Comparison of ENCODE assay signal across 25 mouse cellular contexts in the genomic region with DNA sequence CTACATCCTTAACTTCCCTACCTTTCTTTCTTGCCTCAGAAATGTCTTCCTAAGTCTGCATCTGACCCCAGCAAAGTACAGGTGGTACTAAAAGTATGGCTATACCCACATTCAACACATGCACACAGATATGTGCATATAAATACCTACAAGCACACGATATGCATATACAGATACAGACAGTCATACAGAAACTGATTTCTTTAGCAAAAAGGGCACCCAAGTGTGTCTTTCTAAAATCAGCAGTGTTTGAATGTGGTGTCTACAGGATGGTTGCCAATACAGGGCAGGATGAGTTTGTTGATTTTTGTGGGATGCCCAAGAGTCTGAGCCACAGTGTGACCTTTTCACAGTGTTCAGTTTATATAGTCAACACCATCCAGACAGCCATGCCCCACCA.
A peak's percentile ranks its signal among the peaks of the same experiment; 100 is the strongest.
DNase-seq lines count a peak whose midpoint lies in the region; ATAC-seq and TF ChIP-seq lines count a peak whose summit lies in the region.
"Had no signal": no experiment of that assay in that cellular context is flagged by ENCODE, and none has a peak within 500 bp of the region (broad histone marks: within the 10 kb centered on the region; RNA-seq: fewer than 3 reads in every experiment).

No protein-coding gene starts in this region.

- TF ChIP-seq POLR2A in spleen, adult 2 months (IDR thresholded peaks at IDR 0.05; ENCODE audit: low read depth, low read length): no peak

- no peaks in the 10 kb centered on the region for H3K27me3 ChIP-seq in spleen, adult 2 months (ENCODE audit: control insufficient read depth, insufficient read depth, low read length)
- no peaks in the 10 kb centered on the region for H3K27me3 ChIP-seq in midbrain, embryonic 14.5 days (ENCODE audit: control insufficient read depth, insufficient read depth, low read length)
- H3K27me3 ChIP-seq: forebrain, embryonic 13.5 days; heart, embryonic 12.5 days; heart, embryonic 15.5 days had no signal

- peak overlapping the region; percentile 49 for H3K27ac ChIP-seq in spleen, adult 2 months (ENCODE audit: insufficient read depth, low read length)
- no peak overlapping the region for H3K27ac ChIP-seq in midbrain, embryonic 14.5 days (replicated peaks; ENCODE audit: low read depth, low read length)
- H3K27ac ChIP-seq: forebrain, embryonic 10.5 days; forebrain, embryonic 13.5 days; gastrocnemius, adult 2 months; heart, embryonic 15.5 days; hindbrain, embryonic 10.5 days; hindbrain, embryonic 14.5 days; hindbrain, postnatal 0 days had no signal

- TF ChIP-seq CTCF in spleen, adult 2 months (IDR thresholded peaks at IDR 0.05; ENCODE audit: extremely low read depth, insufficient read depth, insufficient read length, insufficient replicate concordance): no peak

- H3K9ac ChIP-seq in midbrain, embryonic 14.5 days (replicated peaks; ENCODE audit: low read length): no peak overlapping the region
- H3K9ac ChIP-seq: forebrain, embryonic 13.5 days; heart, embryonic 12.5 days; heart, embryonic 15.5 days; hindbrain, embryonic 14.5 days had no signal

- H3K4me2 ChIP-seq in midbrain, embryonic 14.5 days (ENCODE audit: low read length): no peak overlapping the region
- H3K4me2 ChIP-seq: forebrain, embryonic 13.5 days; heart, embryonic 12.5 days; heart, embryonic 15.5 days; hindbrain, embryonic 14.5 days had no signal

- H3K9me3 ChIP-seq in midbrain, embryonic 14.5 days (ENCODE audit: control insufficient read depth, low read length): no peaks in the 10 kb centered on the region
- H3K9me3 ChIP-seq: forebrain, embryonic 10.5 days; forebrain, embryonic 13.5 days; heart, embryonic 12.5 days; heart, embryonic 15.5 days; hindbrain, embryonic 10.5 days had no signal

- DNase-seq in spleen, adult 2 months (ENCODE audit: low read depth in 1 of 2, low spot score in 2 of 2): no peak
- DNase-seq in spleen, adult 12 weeks (ENCODE audit: low spot score): no peak
- peak; percentile 60 for DNase-seq in induced T-regulatory cell, adult 2 months (ENCODE audit: low read depth)
- no peak for DNase-seq in lung, postnatal 4 days
- DNase-seq in midbrain, embryonic 14.5 days: no peak
- DNase-seq: adrenal gland, postnatal 10 days; B cell, adult 2 months; cerebellum, adult 18-20 months; cerebellum, adult 9-10 months; cerebellum, postnatal 14 days; gastrocnemius, adult 2 months; gastrocnemius, postnatal 14 days; heart, adult 18-20 months; heart, postnatal 10 days; heart, postnatal 36 days had no signal

- H3K36me3 ChIP-seq in spleen, adult 2 months (ENCODE audit: control insufficient read depth, insufficient read depth, low read length): no peaks in the 10 kb centered on the region
- no peaks in the 10 kb centered on the region for H3K36me3 ChIP-seq in midbrain, embryonic 14.5 days (ENCODE audit: control insufficient read depth, insufficient read depth, low read length)
- H3K36me3 ChIP-seq: forebrain, embryonic 10.5 days; heart, embryonic 12.5 days; heart, embryonic 15.5 days; hindbrain, embryonic 10.5 days had no signal

- peaks cover 33% of the 10 kb centered on the region; the same call in 1 of the 2 replicates for H3K4me1 ChIP-seq in spleen, adult 2 months (ENCODE audit: control insufficient read depth, insufficient read depth, insufficient read length)
- no peaks in the 10 kb centered on the region for H3K4me1 ChIP-seq in midbrain, embryonic 14.5 days (ENCODE audit: control insufficient read depth, insufficient read depth, low read length)
- H3K4me1 ChIP-seq: forebrain, embryonic 10.5 days; forebrain, embryonic 13.5 days; hindbrain, embryonic 10.5 days had no signal

- 22% methylated on average over 1 of the region's 1 CpGs for WGBS in spleen, adult 2 months
- 91% methylated on average over 1 of the region's 1 CpGs for WGBS in midbrain, embryonic 14.5 days

- no peak overlapping the region for H3K4me3 ChIP-seq in spleen, adult 2 months (ENCODE audit: extremely low read depth, insufficient read depth, insufficient read length)
- H3K4me3 ChIP-seq in midbrain, embryonic 14.5 days (replicated peaks; ENCODE audit: low read depth, low read length): no peak overlapping the region
- H3K4me3 ChIP-seq: forebrain, embryonic 10.5 days; forebrain, embryonic 13.5 days; gastrocnemius, adult 2 months; heart, embryonic 12.5 days; heart, embryonic 15.5 days; hindbrain, embryonic 10.5 days had no signal

- ATAC-seq in neutrophil, adult 5-6 weeks (ENCODE audit: extremely low read depth, insufficient number of reproducible peaks, low FRiP score, poor library complexity, severe bottlenecking): peak; percentile 33; the same call in 1 of the 2 replicates
- no peak for ATAC-seq in megakaryocyte, adult 5-6 weeks (ENCODE audit: poor library complexity, severe bottlenecking)
- no peak for ATAC-seq in midbrain, embryonic 14.5 days (ENCODE audit: low FRiP score, low TSS enrichment)
- ATAC-seq: forebrain, embryonic 13.5 days; forebrain, embryonic 16.5 days; hindbrain, postnatal 0 days had no signal
